Mouse (Mus musculus): ENCODE results near the gene Trmt1. TPM values are rescaled to one million over a fixed set of nuclear protein-coding genes. Genes with fewer than 3 reads are reported as not detected.
A peak's percentile ranks its signal among the peaks of the same experiment; 100 is the strongest.

Gene Trmt1
- 87.5 and 99.1 TPM in 2 replicates for polyA plus RNA-seq (2012; rRNA removed)

DNA sequence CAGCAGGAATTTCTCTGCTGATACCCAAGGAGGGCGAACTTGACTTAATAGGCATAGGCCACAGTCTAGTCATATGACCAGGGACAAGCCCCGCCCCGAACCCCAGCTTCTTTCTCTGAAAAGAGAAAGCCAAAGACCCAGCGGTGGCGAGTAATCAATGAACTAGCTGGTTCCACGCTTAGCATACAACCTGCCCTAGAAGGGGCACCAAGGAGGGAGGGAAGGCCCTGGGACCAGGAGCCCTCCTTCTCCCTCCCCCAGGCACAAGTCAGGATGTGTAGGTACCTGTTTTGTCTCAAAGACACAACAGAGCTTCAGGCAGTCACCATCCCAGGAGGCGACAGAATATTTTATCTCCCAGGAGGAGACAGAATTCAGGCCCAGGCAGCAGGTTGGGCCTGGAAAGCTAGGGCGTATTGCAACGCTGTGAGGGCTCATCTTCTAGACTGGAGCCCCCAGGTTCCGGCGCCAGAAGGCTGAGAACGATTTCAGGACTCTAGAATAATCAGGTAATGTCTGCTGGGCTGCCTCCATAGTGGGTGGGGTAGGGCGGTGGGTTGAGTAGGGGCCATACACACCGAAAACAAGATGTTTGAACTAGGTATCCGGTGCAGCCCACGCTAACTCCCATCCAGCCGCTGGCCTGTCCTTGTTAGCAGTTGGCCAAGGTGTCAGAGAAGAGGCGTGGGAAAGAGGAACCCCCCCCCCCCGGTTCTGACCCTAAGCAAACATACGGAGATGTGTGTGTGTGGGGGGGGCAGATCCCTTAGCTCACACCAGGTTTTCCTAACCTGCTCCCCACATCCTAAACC is at the start of gene Trmt1:
Gene Trmt1, plus strand, starts transcription at position 117 of the 812 bp plus-strand sequence.
- Histone ChIP-seq H3K4me1 (ENCODE audit: control insufficient read depth, insufficient read depth, low read length) (peaks cover 15% of the 10 kb centered on the region), H3K4me3 (replicated peaks; ENCODE audit: extremely low read depth, low read depth, low read length) (peak within 1 kb of the TSS; percentile 79)
- DNase-seq, result no peak
- TF ChIP-seq POLR2A (IDR thresholded peaks at IDR 0.05; ENCODE audit: borderline replicate concordance, extremely low read depth, low read depth, low read length) (no peak), CTCF (IDR thresholded peaks at IDR 0.05; ENCODE audit: insufficient read depth, low read length) (no peak)
- WGBS, result 12% methylated on average over 20 of the region's 20 CpGs

DNA sequence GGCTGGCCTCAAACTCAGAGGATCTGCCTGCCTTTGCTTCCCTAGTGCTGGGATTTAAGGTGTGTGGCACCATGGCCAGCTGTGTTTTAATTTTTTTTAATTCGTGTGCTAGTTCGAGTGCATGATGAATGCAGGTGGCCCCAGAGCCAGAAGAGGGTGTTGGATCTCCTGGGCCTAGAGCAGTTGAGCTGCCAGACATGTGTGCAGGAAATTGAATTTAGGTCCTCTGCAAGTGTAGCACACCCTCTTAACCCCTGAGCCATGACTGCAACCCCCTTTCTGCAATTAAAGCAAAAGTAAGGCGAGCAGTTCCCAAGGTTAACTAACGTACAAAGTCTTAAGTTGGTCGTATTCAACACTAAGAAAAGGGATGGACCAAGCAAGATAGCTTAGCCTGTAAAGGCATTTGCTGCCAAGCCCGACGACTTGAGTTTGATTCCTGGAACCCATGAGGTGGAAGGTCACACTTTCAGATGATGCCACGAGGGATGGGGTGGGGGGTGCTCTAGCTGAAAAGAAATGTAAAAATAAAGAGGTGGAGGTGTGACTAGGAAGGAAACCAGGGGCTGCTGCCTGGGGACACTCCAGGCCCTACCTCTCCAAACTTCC is 48.1 kb upstream of the Trmt1 start:
- 45% methylated on average over 8 of the region's 8 CpGs for WGBS
- TF ChIP-seq POLR2A (IDR thresholded peaks at IDR 0.05; ENCODE audit: borderline replicate concordance, extremely low read depth, low read depth, low read length), result no peak
- TF ChIP-seq CTCF (IDR thresholded peaks at IDR 0.05; ENCODE audit: insufficient read depth, low read length), result no peak
- H3K4me1 ChIP-seq (ENCODE audit: control insufficient read depth, insufficient read depth, low read length), result no peaks in the 10 kb centered on the region
- H3K4me3 ChIP-seq (replicated peaks; ENCODE audit: extremely low read depth, low read depth, low read length), result peak overlapping the region; percentile 85
- DNase-seq, result no peak

DNA sequence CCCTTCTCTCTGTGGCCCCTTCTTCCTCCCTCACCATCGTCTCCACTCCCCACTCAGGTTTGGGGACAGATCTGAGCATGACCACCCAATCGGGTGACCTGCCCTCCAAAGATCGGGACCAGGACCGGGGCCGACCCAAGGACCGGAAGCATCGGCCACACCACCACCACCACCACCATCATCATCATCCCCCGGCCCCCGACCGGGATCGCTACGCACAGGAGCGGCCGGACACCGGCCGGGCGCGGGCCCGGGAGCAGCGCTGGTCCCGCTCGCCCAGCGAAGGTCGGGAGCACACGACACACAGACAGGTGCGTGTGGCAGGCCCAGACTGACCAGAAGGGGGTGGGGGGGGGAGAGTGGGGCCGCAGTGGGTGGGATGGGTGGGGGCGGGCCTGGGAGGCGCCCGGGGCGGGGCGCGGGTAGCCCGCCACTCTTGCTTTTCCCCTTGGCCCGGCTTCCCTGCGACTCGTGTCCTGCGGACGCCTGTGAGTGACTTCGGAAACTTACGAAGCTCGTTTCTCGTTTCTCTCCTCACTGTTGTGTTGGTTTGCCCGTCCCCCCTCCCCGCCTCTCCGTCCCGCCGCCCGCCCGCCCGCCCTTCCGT is 47.4 kb upstream of the Trmt1 start:
- DNase-seq, result no peak
- TF ChIP-seq POLR2A (IDR thresholded peaks at IDR 0.05; ENCODE audit: borderline replicate concordance, extremely low read depth, low read depth, low read length), result no peak
- no peak for TF ChIP-seq CTCF (IDR thresholded peaks at IDR 0.05; ENCODE audit: insufficient read depth, low read length)
- no peaks in the 10 kb centered on the region for H3K4me1 ChIP-seq (ENCODE audit: control insufficient read depth, insufficient read depth, low read length)
- 1% methylated on average over 46 of the region's 52 CpGs for WGBS
- peak overlapping the region; percentile 85 for H3K4me3 ChIP-seq (replicated peaks; ENCODE audit: extremely low read depth, low read depth, low read length)

DNA sequence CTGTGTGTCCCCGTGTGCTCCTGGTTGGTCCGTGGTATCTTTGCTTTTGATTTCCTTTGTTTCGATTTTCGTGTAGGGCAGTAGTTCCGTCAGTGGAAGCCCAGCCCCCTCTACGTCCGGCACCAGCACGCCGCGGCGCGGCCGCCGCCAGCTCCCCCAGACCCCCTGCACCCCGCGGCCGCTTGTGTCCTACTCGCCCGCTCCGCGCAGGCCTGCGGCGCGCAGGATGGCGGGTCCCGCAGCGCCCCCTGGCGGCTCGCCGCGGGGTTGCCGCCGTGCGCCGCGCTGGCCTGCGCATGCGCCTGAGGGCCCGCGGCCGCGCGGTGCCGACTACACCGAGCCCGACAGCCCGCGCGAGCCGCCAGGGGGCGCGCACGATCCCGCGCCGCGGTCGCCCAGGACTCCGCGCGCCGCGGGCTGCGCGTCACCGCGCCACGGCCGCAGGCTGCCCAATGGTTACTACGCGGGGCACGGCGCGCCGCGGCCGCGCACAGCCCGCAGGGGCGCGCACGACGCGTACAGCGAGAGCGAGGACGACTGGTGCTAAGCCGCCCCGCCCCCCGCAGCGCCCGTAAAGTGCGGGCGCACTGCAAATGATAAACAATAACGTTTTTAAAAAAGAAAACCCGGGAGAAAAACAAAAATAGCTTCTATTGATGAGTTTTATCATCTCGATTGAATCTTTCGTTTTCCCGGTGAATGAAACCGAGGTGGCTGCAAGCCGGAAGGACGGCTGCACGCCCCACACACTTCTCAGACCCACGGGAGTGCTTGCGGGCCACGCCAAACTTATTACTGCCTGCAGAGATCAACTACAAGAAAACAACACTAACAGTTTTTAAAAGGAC is 46.7 kb upstream of the Trmt1 start:
- peak; percentile 91 for DNase-seq
- TF ChIP-seq CTCF (IDR thresholded peaks at IDR 0.05; ENCODE audit: insufficient read depth, low read length) (no peak), POLR2A (IDR thresholded peaks at IDR 0.05; ENCODE audit: borderline replicate concordance, extremely low read depth, low read depth, low read length) (peak; percentile 33; the same call in 1 of the 2 replicates)
- peak overlapping the region; percentile 86 for H3K4me3 ChIP-seq (replicated peaks; ENCODE audit: extremely low read depth, low read depth, low read length)
- H3K4me1 ChIP-seq (ENCODE audit: control insufficient read depth, insufficient read depth, low read length), result no peaks in the 10 kb centered on the region
- under 1% methylated on average over 81 of the region's 106 CpGs for WGBS

DNA sequence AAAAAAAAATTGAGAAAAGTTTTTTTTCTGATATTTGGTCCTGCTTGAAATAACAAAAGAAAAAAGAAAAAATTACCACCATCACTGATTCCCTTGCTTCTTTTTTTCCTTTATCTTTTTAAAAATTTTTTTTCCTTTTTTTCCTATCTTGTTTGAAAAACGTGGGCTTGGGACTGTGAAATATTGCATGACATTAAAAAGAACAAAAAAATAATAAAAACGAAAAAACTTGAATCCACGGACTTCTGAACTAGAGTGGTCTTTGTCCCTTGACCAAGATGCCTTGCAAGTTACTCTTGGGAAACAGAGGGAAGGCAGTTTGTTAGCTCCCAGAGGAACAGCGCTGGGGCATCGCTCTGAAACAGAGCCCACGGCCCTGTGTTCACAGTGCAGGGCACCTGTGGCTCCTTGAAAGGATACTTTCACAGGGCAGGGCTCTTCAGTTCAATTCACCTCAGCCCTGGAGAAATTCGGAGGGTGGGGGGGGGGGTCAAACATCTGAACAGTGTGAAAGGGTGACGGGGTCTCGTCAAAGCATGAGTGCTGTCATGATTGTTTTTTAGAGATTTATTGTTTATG is 46.0 kb upstream of the Trmt1 start:
- Histone ChIP-seq H3K4me1 (ENCODE audit: control insufficient read depth, insufficient read depth, low read length) (no peaks in the 10 kb centered on the region), H3K4me3 (replicated peaks; ENCODE audit: extremely low read depth, low read depth, low read length) (peak overlapping the region; percentile 86)
- WGBS, result 19% methylated on average over 9 of the region's 9 CpGs
- no peak for DNase-seq
- no peak for TF ChIP-seq POLR2A (IDR thresholded peaks at IDR 0.05; ENCODE audit: borderline replicate concordance, extremely low read depth, low read depth, low read length)
- TF ChIP-seq CTCF (IDR thresholded peaks at IDR 0.05; ENCODE audit: insufficient read depth, low read length), result no peak

DNA sequence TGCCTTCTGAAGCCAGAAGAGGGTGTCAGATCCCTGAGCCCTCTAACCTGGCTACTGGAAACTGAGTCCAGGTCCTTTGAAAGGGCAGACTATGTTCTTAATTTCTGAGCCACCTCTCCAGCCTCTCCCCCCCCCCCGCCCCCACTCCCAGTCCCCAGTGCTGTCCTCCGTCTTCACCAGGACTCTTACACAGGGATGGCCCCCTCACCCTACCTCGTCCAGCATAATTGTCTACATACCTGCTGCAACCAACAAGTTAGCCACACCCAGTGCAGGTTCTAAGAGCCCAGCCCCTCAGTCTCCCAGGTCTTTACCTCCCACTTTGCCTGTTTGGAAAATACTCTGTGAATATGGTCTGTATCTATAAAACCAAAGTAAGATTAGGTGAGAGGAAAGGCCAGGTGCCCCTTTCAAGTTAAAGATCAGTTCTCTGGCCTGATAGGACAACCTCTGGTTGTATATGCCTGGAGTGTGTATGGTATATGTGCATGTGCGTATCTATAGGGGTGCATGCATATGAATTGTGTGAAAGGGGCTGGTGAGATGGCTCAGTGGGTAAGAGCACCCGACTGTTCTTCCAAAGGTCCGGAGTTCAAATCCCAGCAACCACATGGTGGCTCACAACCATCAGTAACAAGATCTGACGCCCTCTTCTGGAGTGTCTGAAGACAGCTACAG is 45.4 kb upstream of the Trmt1 start:
- WGBS, result 72% methylated on average over 7 of the region's 7 CpGs
- TF ChIP-seq CTCF (IDR thresholded peaks at IDR 0.05; ENCODE audit: insufficient read depth, low read length) (no peak), POLR2A (IDR thresholded peaks at IDR 0.05; ENCODE audit: borderline replicate concordance, extremely low read depth, low read depth, low read length) (no peak)

DNA sequence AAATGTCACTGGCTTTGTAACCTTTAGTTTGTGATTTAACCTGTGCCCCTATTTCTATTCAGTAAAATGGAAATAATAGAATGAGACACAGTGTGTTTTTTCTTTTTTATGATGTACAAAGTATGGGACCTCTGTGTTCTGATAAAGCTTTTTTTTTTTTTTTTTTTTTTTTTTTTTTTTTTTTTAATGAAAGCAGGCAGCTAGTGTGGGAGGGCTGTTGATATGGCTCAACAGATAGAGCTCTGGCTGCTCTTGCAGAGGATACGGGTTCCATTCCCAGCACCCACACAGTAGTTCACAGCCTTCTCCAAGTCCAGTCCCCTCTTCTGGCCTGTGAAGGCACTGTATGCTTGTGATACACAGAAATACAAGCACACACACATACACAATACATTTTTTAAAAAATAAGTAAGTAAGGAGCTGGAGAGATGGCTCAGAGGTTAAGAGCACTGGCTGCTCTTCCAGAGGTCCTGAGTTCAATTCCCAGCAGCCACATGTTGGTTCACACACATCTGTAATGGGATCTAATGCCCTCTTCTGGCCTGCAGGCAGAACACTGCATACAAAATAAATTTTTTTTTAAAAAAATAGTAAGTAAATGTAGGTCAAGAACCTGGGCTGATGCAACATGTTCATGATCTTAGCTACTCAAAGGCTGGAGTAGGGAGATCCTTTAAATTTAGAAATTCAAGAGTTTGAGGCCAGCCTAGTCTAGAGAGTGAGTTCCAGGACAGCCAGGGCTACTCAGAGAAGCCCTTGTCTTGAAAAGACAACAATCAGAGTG is 44.3 kb upstream of the Trmt1 start:
- DNase-seq, result no peak
- WGBS, result 96% methylated on average over 1 of the region's 1 CpGs
- Histone ChIP-seq H3K4me1 (ENCODE audit: control insufficient read depth, insufficient read depth, low read length) (no peaks in the 10 kb centered on the region), H3K4me3 (replicated peaks; ENCODE audit: extremely low read depth, low read depth, low read length) (no peak overlapping the region)
- TF ChIP-seq POLR2A (IDR thresholded peaks at IDR 0.05; ENCODE audit: borderline replicate concordance, extremely low read depth, low read depth, low read length), result no peak
- TF ChIP-seq CTCF (IDR thresholded peaks at IDR 0.05; ENCODE audit: insufficient read depth, low read length), result no peak

More for the DNA sequence above, 45.4 kb upstream of the Trmt1 start:
- DNase-seq, result no peak
- Histone ChIP-seq H3K4me3 (replicated peaks; ENCODE audit: extremely low read depth, low read depth, low read length) (no peak overlapping the region), H3K4me1 (ENCODE audit: control insufficient read depth, insufficient read depth, low read length) (no peaks in the 10 kb centered on the region)

DNA sequence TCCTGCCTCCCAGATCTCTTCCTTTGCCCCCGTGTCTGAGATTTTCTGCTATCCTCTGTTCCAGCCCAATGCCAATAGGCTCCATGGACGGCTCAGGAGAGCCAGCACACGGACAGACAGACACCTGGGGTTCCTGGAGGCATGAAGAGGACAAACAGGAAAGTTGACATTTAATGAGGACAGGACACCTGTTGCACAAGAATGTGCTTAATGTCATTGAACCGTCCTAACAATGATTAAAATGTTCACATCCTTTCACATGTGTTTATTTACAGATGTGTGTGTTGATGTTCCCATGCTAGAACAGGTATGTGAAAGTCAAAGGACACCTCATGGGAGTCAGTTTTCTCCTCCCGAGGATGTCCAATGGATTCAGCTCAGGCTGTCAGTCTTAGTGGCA is 43.1 kb upstream of the Trmt1 start:
- WGBS, result 61% methylated on average over 5 of the region's 5 CpGs
- no peak for DNase-seq
- peaks cover 7% of the 10 kb centered on the region for H3K4me1 ChIP-seq (ENCODE audit: control insufficient read depth, insufficient read depth, low read length)
- H3K4me3 ChIP-seq (replicated peaks; ENCODE audit: extremely low read depth, low read depth, low read length), result no peak overlapping the region
- TF ChIP-seq POLR2A (IDR thresholded peaks at IDR 0.05; ENCODE audit: borderline replicate concordance, extremely low read depth, low read depth, low read length), result no peak
- no peak for TF ChIP-seq CTCF (IDR thresholded peaks at IDR 0.05; ENCODE audit: insufficient read depth, low read length)

Data from lung, adult 2 months (tissue).